9 mouse cellular contexts compared by ENCODE assay signal in genomic region chr11:88193098-88193823, GRCm38 (mm10). TPM values are rescaled to one million over a fixed set of nuclear protein-coding genes. Genes with fewer than 3 reads are reported as not detected.
DNase-seq lines count a peak whose midpoint lies in the region; ATAC-seq lines count a peak whose summit lies in the region.
"Had no signal": no experiment of that assay in that cellular context is flagged by ENCODE, and none has a peak within 500 bp of the region (broad histone marks: within the 10 kb centered on the region; RNA-seq: fewer than 3 reads in every experiment).

No protein-coding gene starts in this region.

- no peak overlapping the region for H3K27ac ChIP-seq in kidney, embryonic 16.5 days (ENCODE audit: low read length)
- H3K27ac ChIP-seq in embryonic facial prominence, embryonic 10.5 days (replicated peaks) = no peak overlapping the region; the same call in 1 of the 2 replicates
- no peak overlapping the region for H3K27ac ChIP-seq in hindbrain, embryonic 12.5 days
- H3K27ac ChIP-seq in midbrain, embryonic 13.5 days = no peak overlapping the region

- peak overlapping the region; percentile 41; the same call in 1 of the 2 replicates for H3K9ac ChIP-seq in kidney, embryonic 16.5 days (replicated peaks; ENCODE audit: low read length)
- peak overlapping the region; percentile 36; the same call in 1 of the 2 replicates for H3K9ac ChIP-seq in hindbrain, embryonic 12.5 days
- H3K9ac ChIP-seq in midbrain, embryonic 13.5 days (replicated peaks) = 0 out of 2 replicates have a peak overlapping the region, but pooled peaks have one; percentile 29

- no peak for DNase-seq in kidney, adult 18-20 months
- no peak for DNase-seq in embryonic facial prominence, embryonic 10.5 days (ENCODE audit: low spot score)
- no peak for DNase-seq in right cerebral cortex, postnatal 25 days
- DNase-seq: cerebellum, adult 2 months; gastrocnemius, postnatal 10 days had no signal

- H3K4me2 ChIP-seq in kidney, embryonic 16.5 days (replicated peaks; ENCODE audit: low read depth, low read length) = peak overlapping the region; percentile 51
- H3K4me2 ChIP-seq in hindbrain, embryonic 12.5 days (replicated peaks) = peak overlapping the region; percentile 29
- peak overlapping the region; percentile 31 for H3K4me2 ChIP-seq in midbrain, embryonic 13.5 days (replicated peaks)

- H3K27me3 ChIP-seq in kidney, embryonic 16.5 days (ENCODE audit: insufficient read depth, low read length) = peaks cover 40% of the 10 kb centered on the region
- H3K27me3 ChIP-seq in embryonic facial prominence, embryonic 10.5 days (replicated peaks; ENCODE audit: low read depth, poor library complexity, severe bottlenecking) = peaks cover 76% of the 10 kb centered on the region
- H3K27me3 ChIP-seq in hindbrain, embryonic 12.5 days = peaks cover 49% of the 10 kb centered on the region
- H3K27me3 ChIP-seq in midbrain, embryonic 13.5 days = peaks cover 55% of the 10 kb centered on the region

- ATAC-seq in kidney, embryonic 16.5 days (ENCODE audit: low FRiP score, low TSS enrichment) = no peak
- no peak for ATAC-seq in hindbrain, embryonic 12.5 days (ENCODE audit: low FRiP score)
- ATAC-seq in midbrain, embryonic 13.5 days = no peak
- no peak for ATAC-seq in cerebellum, adult (ENCODE audit: insufficient number of reproducible peaks, low FRiP score, low TSS enrichment)

- peaks cover 25% of the 10 kb centered on the region for H3K4me1 ChIP-seq in kidney, embryonic 16.5 days (ENCODE audit: insufficient read depth, low read length)
- peaks cover 38% of the 10 kb centered on the region for H3K4me1 ChIP-seq in embryonic facial prominence, embryonic 10.5 days
- peaks cover 19% of the 10 kb centered on the region for H3K4me1 ChIP-seq in hindbrain, embryonic 12.5 days
- H3K4me1 ChIP-seq in midbrain, embryonic 13.5 days (replicated peaks) = peaks cover 23% of the 10 kb centered on the region

- peak overlapping the region; percentile 34 for H3K4me3 ChIP-seq in kidney, embryonic 16.5 days (ENCODE audit: low read length)
- peak overlapping the region; percentile 42 for H3K4me3 ChIP-seq in embryonic facial prominence, embryonic 10.5 days
- H3K4me3 ChIP-seq in hindbrain, embryonic 12.5 days = no peak overlapping the region
- H3K4me3 ChIP-seq in midbrain, embryonic 13.5 days (replicated peaks) = no peak overlapping the region

- no peaks in the 10 kb centered on the region for H3K9me3 ChIP-seq in kidney, embryonic 16.5 days (ENCODE audit: low read length)
- no peaks in the 10 kb centered on the region for H3K9me3 ChIP-seq in embryonic facial prominence, embryonic 10.5 days
- no peaks in the 10 kb centered on the region for H3K9me3 ChIP-seq in hindbrain, embryonic 12.5 days (replicated peaks)
- no peaks in the 10 kb centered on the region for H3K9me3 ChIP-seq in midbrain, embryonic 13.5 days

- WGBS in kidney, embryonic 16.5 days = 5% methylated on average over 34 of the region's 34 CpGs
- 4% methylated on average over 34 of the region's 34 CpGs for WGBS in embryonic facial prominence, embryonic 10.5 days
- WGBS in hindbrain, embryonic 12.5 days = 4% methylated on average over 34 of the region's 34 CpGs
- 6% methylated on average over 34 of the region's 34 CpGs for WGBS in midbrain, embryonic 13.5 days

- H3K36me3 ChIP-seq in kidney, embryonic 16.5 days (ENCODE audit: insufficient read depth, low read length) = no peaks in the 10 kb centered on the region
- H3K36me3 ChIP-seq in embryonic facial prominence, embryonic 10.5 days (replicated peaks) = peaks cover 6% of the 10 kb centered on the region; the same call in 1 of the 2 replicates
- H3K36me3 ChIP-seq in hindbrain, embryonic 12.5 days = peaks cover 6% of the 10 kb centered on the region; the same call in 1 of the 2 replicates
- peaks cover 4% of the 10 kb centered on the region; the same call in 1 of the 2 replicates for H3K36me3 ChIP-seq in midbrain, embryonic 13.5 days

RNA-seq across cellular contexts. Expression of gene Mrps23, which starts 10.9 kb away (rescaled TPM):
- polyA plus RNA-seq in kidney, embryonic 16.5 days (2015; fragmentation: Nextera tagmentation; extraction: Ambion mirVana) = 61.5 and 66.6 TPM in 2 replicates
- polyA plus RNA-seq in embryonic facial prominence, embryonic 10.5 days (2016; fragmentation: Nextera tagmentation; extraction: Ambion mirVana) = 60.4 and 71.7 TPM in 2 replicates
- polyA plus RNA-seq in hindbrain, embryonic 12.5 days (2016; fragmentation: Nextera tagmentation; extraction: Ambion mirVana) = 57.4 and 66.8 TPM in 2 replicates
- 68.6 and 69.8 TPM in 2 replicates for polyA plus RNA-seq in midbrain, embryonic 13.5 days (2015; fragmentation: Nextera tagmentation; extraction: Ambion mirVana)

Comparison
In these comparisons a context has a peak if more than half of its experiments do, and no peak if none do; other contexts are left out.
1. H3K4me3 ChIP-seq: peak in kidney, embryonic 16.5 days (single experiment) and embryonic facial prominence, embryonic 10.5 days (single experiment); none in hindbrain, embryonic 12.5 days (single experiment) and midbrain, embryonic 13.5 days (single experiment).
2. Peak in every context shown above with its lines, with median percentiles within 50 percentile points of each other: H3K4me2 ChIP-seq and H3K9ac ChIP-seq.